Mouse (Mus musculus) liver, embryonic 14.5 days (tissue): Measurements from ENCODE around the gene Usp54.

Experiments used
- CTCF ChIP-seq: IDR thresholded peaks from 2 replicates; pipeline ENCODE4 v1.5.1; 2016; ENCODE audit warnings: antibody characterized with exemption, low read depth, control low read depth
- EP300 ChIP-seq: IDR thresholded peaks from 2 replicates; pipeline ENCODE4 v1.6.1; 2016; ENCODE audit warnings: antibody characterized with exemption, low read depth

GRCm38 (mm10) chr14:20576179-20576578 is 64.7 kb downstream of the Usp54 start:
- TF ChIP-seq CTCF (peak; percentile 70), EP300 (no peak)
